ENCODE assay signal across 26 mouse cellular contexts in genomic region chr10:9400911-9401617, GRCm38 (mm10).
DNase-seq lines count a peak whose midpoint lies in the region; ATAC-seq and TF ChIP-seq lines count a peak whose summit lies in the region.
"Had no signal": no experiment of that assay in that cellular context is flagged by ENCODE, and none has a peak within 500 bp of the region (broad histone marks: within the 10 kb centered on the region; RNA-seq: fewer than 3 reads in every experiment).

No protein-coding gene starts in this region.

- no peaks in the 10 kb centered on the region for H3K9me3 ChIP-seq in midbrain, embryonic 13.5 days
- H3K9me3 ChIP-seq in midbrain, postnatal 0 days (ENCODE audit: low read length): no peaks in the 10 kb centered on the region
- no peaks in the 10 kb centered on the region for H3K9me3 ChIP-seq in embryonic facial prominence, embryonic 11.5 days (replicated peaks; ENCODE audit: control insufficient read depth, low read length)
- H3K9me3 ChIP-seq in embryonic facial prominence, embryonic 15.5 days (replicated peaks): no peaks in the 10 kb centered on the region
- no peaks in the 10 kb centered on the region for H3K9me3 ChIP-seq in kidney, embryonic 16.5 days (ENCODE audit: low read length)
- H3K9me3 ChIP-seq: neural tube, embryonic 13.5 days had no signal

- peak; percentile 56; the same call in 1 of the 2 replicates for ATAC-seq in midbrain, embryonic 13.5 days
- no peak for ATAC-seq in midbrain, postnatal 0 days (ENCODE audit: low FRiP score)
- ATAC-seq in embryonic facial prominence, embryonic 11.5 days (replicated peaks; ENCODE audit: insufficient number of reproducible peaks, low FRiP score, low TSS enrichment, low read depth): peak; percentile 86
- peak; percentile 88 for ATAC-seq in embryonic facial prominence, embryonic 15.5 days (ENCODE audit: insufficient number of reproducible peaks, low FRiP score, low TSS enrichment, low read depth)
- no peak for ATAC-seq in kidney, embryonic 16.5 days (ENCODE audit: low FRiP score, low TSS enrichment)
- ATAC-seq in granulocyte monocyte progenitor cell, adult 5-6 weeks (replicated peaks; ENCODE audit: poor library complexity, severe bottlenecking): no peak
- ATAC-seq: forebrain, embryonic 14.5 days; liver, postnatal 0 days; lung, postnatal 0 days had no signal

- DNase-seq in midbrain, postnatal 0 days (ENCODE audit: low spot score): no peak
- peak; percentile 70 for DNase-seq in embryonic facial prominence, embryonic 11.5 days (ENCODE audit: low spot score)
- no peak for DNase-seq in frontal cortex, adult 2 months (ENCODE audit: extremely low spot score in 1 of 2, low spot score in 1 of 2)
- DNase-seq: adrenal gland, postnatal 10 days; cerebellum, adult 2 months; cerebellum, postnatal 25 days; gastrocnemius, postnatal 36 days; heart, postnatal 36 days; kidney, adult 9 months; kidney, postnatal 25 days; liver, postnatal 0 days; right cerebral cortex, adult 18-20 months; right cerebral cortex, postnatal 4 days; thymus, postnatal 14 days had no signal

- H3K27ac ChIP-seq in midbrain, embryonic 13.5 days: no peak overlapping the region
- no peak overlapping the region for H3K27ac ChIP-seq in midbrain, postnatal 0 days (ENCODE audit: low read depth, low read length)
- H3K27ac ChIP-seq in embryonic facial prominence, embryonic 11.5 days (replicated peaks; ENCODE audit: low read depth, low read length): no peak overlapping the region
- H3K27ac ChIP-seq in embryonic facial prominence, embryonic 15.5 days (replicated peaks): no peak overlapping the region
- H3K27ac ChIP-seq in kidney, embryonic 16.5 days (ENCODE audit: low read length): no peak overlapping the region
- H3K27ac ChIP-seq: hindbrain, embryonic 14.5 days; layer of hippocampus, adult 2 months; macrophage; neural tube, embryonic 13.5 days had no signal

- H3K27me3 ChIP-seq in midbrain, embryonic 13.5 days: no peaks in the 10 kb centered on the region
- H3K27me3 ChIP-seq in midbrain, postnatal 0 days (ENCODE audit: insufficient read depth, low read length): no peaks in the 10 kb centered on the region
- no peaks in the 10 kb centered on the region for H3K27me3 ChIP-seq in embryonic facial prominence, embryonic 11.5 days (ENCODE audit: control insufficient read depth, insufficient read depth, low read length)
- H3K27me3 ChIP-seq in embryonic facial prominence, embryonic 15.5 days: no peaks in the 10 kb centered on the region
- H3K27me3 ChIP-seq in kidney, embryonic 16.5 days (ENCODE audit: insufficient read depth, low read length): no peaks in the 10 kb centered on the region
- H3K27me3 ChIP-seq: neural tube, embryonic 13.5 days had no signal

- no peak overlapping the region for H3K4me3 ChIP-seq in midbrain, embryonic 13.5 days (replicated peaks)
- H3K4me3 ChIP-seq in midbrain, postnatal 0 days (ENCODE audit: low read depth, low read length): no peak overlapping the region
- no peak overlapping the region for H3K4me3 ChIP-seq in embryonic facial prominence, embryonic 11.5 days (ENCODE audit: low read depth, low read length)
- H3K4me3 ChIP-seq in embryonic facial prominence, embryonic 15.5 days (replicated peaks): no peak overlapping the region
- H3K4me3 ChIP-seq in kidney, embryonic 16.5 days (ENCODE audit: low read length): no peak overlapping the region
- H3K4me3 ChIP-seq: layer of hippocampus, adult 2 months; myocyte; neural tube, embryonic 13.5 days had no signal

- 74% methylated on average over 15 of the region's 15 CpGs for WGBS in midbrain, embryonic 13.5 days
- WGBS in midbrain, postnatal 0 days: 74% methylated on average over 15 of the region's 15 CpGs
- WGBS in embryonic facial prominence, embryonic 11.5 days: 48% methylated on average over 15 of the region's 15 CpGs
- WGBS in embryonic facial prominence, embryonic 15.5 days: 39% methylated on average over 15 of the region's 15 CpGs
- WGBS in kidney, embryonic 16.5 days: 91% methylated on average over 15 of the region's 15 CpGs

- H3K4me1 ChIP-seq in midbrain, embryonic 13.5 days (replicated peaks): 0 out of 2 replicates have a peak, but pooled peaks cover 9% of the 10 kb centered on the region
- H3K4me1 ChIP-seq in midbrain, postnatal 0 days (ENCODE audit: insufficient read depth, low read length): no peaks in the 10 kb centered on the region; the same call in 1 of the 2 replicates
- H3K4me1 ChIP-seq in embryonic facial prominence, embryonic 11.5 days (ENCODE audit: control insufficient read depth, insufficient read depth, low read length): no peaks in the 10 kb centered on the region
- no peaks in the 10 kb centered on the region for H3K4me1 ChIP-seq in embryonic facial prominence, embryonic 15.5 days
- H3K4me1 ChIP-seq in kidney, embryonic 16.5 days (ENCODE audit: insufficient read depth, low read length): no peaks in the 10 kb centered on the region

- no peaks in the 10 kb centered on the region for H3K36me3 ChIP-seq in midbrain, embryonic 13.5 days
- H3K36me3 ChIP-seq in midbrain, postnatal 0 days (ENCODE audit: insufficient read depth, low read length): no peaks in the 10 kb centered on the region
- no peaks in the 10 kb centered on the region for H3K36me3 ChIP-seq in embryonic facial prominence, embryonic 11.5 days (replicated peaks; ENCODE audit: control insufficient read depth, insufficient read depth, low read depth, low read length)
- no peaks in the 10 kb centered on the region for H3K36me3 ChIP-seq in embryonic facial prominence, embryonic 15.5 days
- no peaks in the 10 kb centered on the region for H3K36me3 ChIP-seq in kidney, embryonic 16.5 days (ENCODE audit: insufficient read depth, low read length)
- H3K36me3 ChIP-seq: neural tube, embryonic 13.5 days had no signal

- no peak overlapping the region for H3K4me2 ChIP-seq in midbrain, embryonic 13.5 days (replicated peaks)
- H3K4me2 ChIP-seq in midbrain, postnatal 0 days (ENCODE audit: low read depth, low read length, poor library complexity, severe bottlenecking): no peak overlapping the region
- H3K4me2 ChIP-seq in embryonic facial prominence, embryonic 11.5 days (ENCODE audit: low read depth, low read length): no peak overlapping the region
- no peak overlapping the region for H3K4me2 ChIP-seq in embryonic facial prominence, embryonic 15.5 days (replicated peaks)
- no peak overlapping the region for H3K4me2 ChIP-seq in kidney, embryonic 16.5 days (replicated peaks; ENCODE audit: low read depth, low read length)
- H3K4me2 ChIP-seq: hindbrain, embryonic 14.5 days; liver, embryonic 11.5 days; neural tube, embryonic 13.5 days had no signal

- TF ChIP-seq CTCF in midbrain, postnatal 0 days (IDR thresholded peaks at IDR 0.05): no peak

- no peak overlapping the region for H3K9ac ChIP-seq in midbrain, embryonic 13.5 days (replicated peaks)
- no peak overlapping the region for H3K9ac ChIP-seq in midbrain, postnatal 0 days (replicated peaks; ENCODE audit: low read length, poor library complexity, severe bottlenecking)
- H3K9ac ChIP-seq in embryonic facial prominence, embryonic 11.5 days (replicated peaks; ENCODE audit: low read length): no peak overlapping the region
- H3K9ac ChIP-seq in embryonic facial prominence, embryonic 15.5 days: no peak overlapping the region
- no peak overlapping the region for H3K9ac ChIP-seq in kidney, embryonic 16.5 days (replicated peaks; ENCODE audit: low read length)
- H3K9ac ChIP-seq: hindbrain, embryonic 14.5 days; liver, postnatal 0 days; neural tube, embryonic 13.5 days had no signal

Comparison
In these comparisons a context has a peak if more than half of its experiments do, and no peak if none do; other contexts are left out.
1. ATAC-seq: peak in midbrain, embryonic 13.5 days (single experiment), embryonic facial prominence, embryonic 11.5 days (single experiment) and embryonic facial prominence, embryonic 15.5 days (single experiment); none in midbrain, postnatal 0 days (single experiment), kidney, embryonic 16.5 days (single experiment) and granulocyte monocyte progenitor cell, adult 5-6 weeks (single experiment).